9 mouse cellular contexts compared by ENCODE assay signal in genomic region chr5:134986298-134987268, GRCm38 (mm10). TPM values are rescaled to one million over a fixed set of nuclear protein-coding genes. Genes with fewer than 3 reads are reported as not detected.
A peak's percentile ranks its signal among the peaks of the same experiment; 100 is the strongest.
DNase-seq lines count a peak whose midpoint lies in the region; ATAC-seq and TF ChIP-seq lines count a peak whose summit lies in the region.
"Had no signal": no experiment of that assay in that cellular context is flagged by ENCODE, and none has a peak within 500 bp of the region (broad histone marks: within the 10 kb centered on the region; RNA-seq: fewer than 3 reads in every experiment).

No protein-coding gene starts in this region.

- H3K4me2 ChIP-seq in embryonic facial prominence, embryonic 14.5 days (ENCODE audit: low read depth, low read length): peak overlapping the region; percentile 50
- H3K4me2 ChIP-seq in midbrain, embryonic 15.5 days: peak overlapping the region; percentile 40

- H3K4me1 ChIP-seq in kidney, adult 2 months (ENCODE audit: control insufficient read depth, insufficient read depth, low read length): peaks cover 6% of the 10 kb centered on the region; the same call in 1 of the 2 replicates
- H3K4me1 ChIP-seq in embryonic facial prominence, embryonic 14.5 days (ENCODE audit: control insufficient read depth, insufficient read depth, low read length): 0 out of 2 replicates have a peak, but pooled peaks cover 2% of the 10 kb centered on the region
- peaks cover 17% of the 10 kb centered on the region for H3K4me1 ChIP-seq in limb, embryonic 10.5 days
- peaks cover 17% of the 10 kb centered on the region for H3K4me1 ChIP-seq in midbrain, embryonic 15.5 days

- no peaks in the 10 kb centered on the region for H3K36me3 ChIP-seq in kidney, adult 2 months (ENCODE audit: control insufficient read depth, insufficient read depth, low read length)
- H3K36me3 ChIP-seq in embryonic facial prominence, embryonic 14.5 days (ENCODE audit: control insufficient read depth, insufficient read depth, low read length): no peaks in the 10 kb centered on the region
- H3K36me3 ChIP-seq in limb, embryonic 10.5 days: no peaks in the 10 kb centered on the region
- H3K36me3 ChIP-seq in midbrain, embryonic 15.5 days (replicated peaks): no peaks in the 10 kb centered on the region

- H3K9ac ChIP-seq in embryonic facial prominence, embryonic 14.5 days (ENCODE audit: low read depth, low read length): peak overlapping the region; percentile 54
- peak overlapping the region; percentile 0; the same call in 1 of the 2 replicates for H3K9ac ChIP-seq in midbrain, embryonic 15.5 days

- peak; percentile 29 for DNase-seq in kidney, adult 2 months
- no peak for DNase-seq in kidney, postnatal 25 days
- no peak for DNase-seq in embryonic facial prominence, embryonic 14.5 days (ENCODE audit: low spot score)
- DNase-seq in limb, embryonic 10.5 days (ENCODE audit: low spot score): peak; percentile 42
- DNase-seq in adrenal gland, adult 18-20 months (ENCODE audit: low spot score in 2 of 2): no peak
- no peak for DNase-seq in spleen, adult 18-20 months

- no peak for ATAC-seq in embryonic facial prominence, embryonic 14.5 days (ENCODE audit: low read depth)
- 0 out of 2 replicates have a peak, but pooled peaks have one; percentile 27 for ATAC-seq in midbrain, embryonic 15.5 days (replicated peaks)
- ATAC-seq in erythroid progenitor cell, adult 5-6 weeks (replicated peaks; ENCODE audit: low FRiP score, poor library complexity, severe bottlenecking): no peak
- ATAC-seq: Patski had no signal

- WGBS in kidney, adult 2 months: 4% methylated on average over 79 of the region's 79 CpGs
- WGBS in embryonic facial prominence, embryonic 14.5 days: 2% methylated on average over 46 of the region's 79 CpGs
- WGBS in limb, embryonic 10.5 days: 6% methylated on average over 79 of the region's 79 CpGs
- WGBS in midbrain, embryonic 15.5 days: 4% methylated on average over 79 of the region's 79 CpGs

- H3K27ac ChIP-seq in kidney, adult 2 months (ENCODE audit: insufficient read depth, low read depth, low read length): peak overlapping the region; percentile 51
- H3K27ac ChIP-seq in embryonic facial prominence, embryonic 14.5 days (replicated peaks; ENCODE audit: low read depth, low read length): peak overlapping the region; percentile 75
- H3K27ac ChIP-seq in limb, embryonic 10.5 days: no peak overlapping the region
- H3K27ac ChIP-seq in midbrain, embryonic 15.5 days: no peak overlapping the region

- no peak for TF ChIP-seq POLR2A in kidney, adult 2 months (IDR thresholded peaks at IDR 0.05; ENCODE audit: low read depth, low read length)

- no peaks in the 10 kb centered on the region for H3K9me3 ChIP-seq in embryonic facial prominence, embryonic 14.5 days (ENCODE audit: control insufficient read depth, low read length)
- no peaks in the 10 kb centered on the region for H3K9me3 ChIP-seq in limb, embryonic 10.5 days (replicated peaks)
- no peaks in the 10 kb centered on the region for H3K9me3 ChIP-seq in midbrain, embryonic 15.5 days

- H3K4me3 ChIP-seq in kidney, adult 2 months (ENCODE audit: insufficient read depth, low read depth, low read length): peak overlapping the region; percentile 52
- H3K4me3 ChIP-seq in embryonic facial prominence, embryonic 14.5 days (ENCODE audit: low read depth, low read length): peak overlapping the region; percentile 36
- peak overlapping the region; percentile 32 for H3K4me3 ChIP-seq in limb, embryonic 10.5 days
- H3K4me3 ChIP-seq in midbrain, embryonic 15.5 days: peak overlapping the region; percentile 25

- no peak for TF ChIP-seq CTCF in kidney, adult 2 months (conservative IDR thresholded peaks at IDR 0.05; ENCODE audit: insufficient read depth, insufficient read length, low read depth, low read length)

- H3K27me3 ChIP-seq in kidney, adult 2 months (replicated peaks; ENCODE audit: control insufficient read depth, insufficient read depth, low read length): no peaks in the 10 kb centered on the region
- H3K27me3 ChIP-seq in embryonic facial prominence, embryonic 14.5 days (replicated peaks; ENCODE audit: control insufficient read depth, insufficient read depth, low read length): peaks cover 55% of the 10 kb centered on the region
- H3K27me3 ChIP-seq in limb, embryonic 10.5 days (ENCODE audit: low read depth, poor library complexity, severe bottlenecking): peaks cover 80% of the 10 kb centered on the region
- peaks cover 43% of the 10 kb centered on the region for H3K27me3 ChIP-seq in midbrain, embryonic 15.5 days (replicated peaks)

RNA-seq across cellular contexts. Expression of gene Cldn3, which starts 0.6 kb away (rescaled TPM):
- 26.7 and 36.7 TPM in 2 replicates for polyA plus RNA-seq in kidney, adult 2 months (2012; rRNA removed)
- polyA plus RNA-seq in embryonic facial prominence, embryonic 14.5 days (2014; fragmentation: Nextera tagmentation; extraction: Ambion mirVana): 23.2 and 27.8 TPM in 2 replicates
- polyA plus RNA-seq in limb, embryonic 10.5 days (2016; fragmentation: Nextera tagmentation; extraction: Ambion mirVana): 8.3 and 10.3 TPM in 2 replicates
- polyA plus RNA-seq in midbrain, embryonic 15.5 days (2015; fragmentation: Nextera tagmentation; extraction: Ambion mirVana): 2.1 and 3.0 TPM in 2 replicates
- under 1 TPM; 0.50 to 0.54 TPM for total RNA-seq in adrenal gland, adult 18-20 months (2021)
- not detected in 2 replicates for total RNA-seq in erythroid progenitor cell, adult 5-6 weeks (2015; ENCODE audit: low replicate concordance)
- total RNA-seq in erythroid progenitor cell, adult 5-6 weeks (2017; ENCODE audit: low replicate concordance): not detected in 2 replicates
- polyA plus RNA-seq: Patski had no signal

RNA-seq across cellular contexts. Expression of gene Abhd11, which starts 22.4 kb away (rescaled TPM):
- 111 and 121 TPM in 2 replicates for polyA plus RNA-seq in kidney, adult 2 months (2012; rRNA removed)
- 61.3 and 70.3 TPM in 2 replicates for polyA plus RNA-seq in embryonic facial prominence, embryonic 14.5 days (2014; fragmentation: Nextera tagmentation; extraction: Ambion mirVana)
- 23.5 and 30.1 TPM in 2 replicates for polyA plus RNA-seq in limb, embryonic 10.5 days (2016; fragmentation: Nextera tagmentation; extraction: Ambion mirVana)
- polyA plus RNA-seq in midbrain, embryonic 15.5 days (2015; fragmentation: Nextera tagmentation; extraction: Ambion mirVana): 68.4 and 70.1 TPM in 2 replicates
- total RNA-seq in adrenal gland, adult 18-20 months (2021): 10 to 100 TPM; 52.3 to 59.7 TPM
- 15.9 and 29.8 TPM in 2 replicates for total RNA-seq in erythroid progenitor cell, adult 5-6 weeks (2015; ENCODE audit: low replicate concordance)
- 3.9 and 4.3 TPM in 2 replicates for total RNA-seq in erythroid progenitor cell, adult 5-6 weeks (2017; ENCODE audit: low replicate concordance)

RNA-seq across cellular contexts. Expression of gene Stx1a, which starts 36.7 kb away (rescaled TPM):
- 3.9 and 4.1 TPM in 2 replicates for polyA plus RNA-seq in kidney, adult 2 months (2012; rRNA removed)
- polyA plus RNA-seq in embryonic facial prominence, embryonic 14.5 days (2014; fragmentation: Nextera tagmentation; extraction: Ambion mirVana): 19.6 and 20.8 TPM in 2 replicates
- 7.5 and 8.1 TPM in 2 replicates for polyA plus RNA-seq in limb, embryonic 10.5 days (2016; fragmentation: Nextera tagmentation; extraction: Ambion mirVana)
- polyA plus RNA-seq in midbrain, embryonic 15.5 days (2015; fragmentation: Nextera tagmentation; extraction: Ambion mirVana): 156 and 157 TPM in 2 replicates
- total RNA-seq in adrenal gland, adult 18-20 months (2021): 1 to 10 TPM; 6.0 to 7.2 TPM
- not detected in 2 replicates for total RNA-seq in erythroid progenitor cell, adult 5-6 weeks (2015; ENCODE audit: low replicate concordance)
- not detected in 2 replicates for total RNA-seq in erythroid progenitor cell, adult 5-6 weeks (2017; ENCODE audit: low replicate concordance)

RNA-seq across cellular contexts. Expression of gene Cldn4, which starts 39.8 kb away (rescaled TPM):
- 37.5 and 44.1 TPM in 2 replicates for polyA plus RNA-seq in kidney, adult 2 months (2012; rRNA removed)
- polyA plus RNA-seq in embryonic facial prominence, embryonic 14.5 days (2014; fragmentation: Nextera tagmentation; extraction: Ambion mirVana): 27.0 and 30.6 TPM in 2 replicates
- 9.8 and 10.0 TPM in 2 replicates for polyA plus RNA-seq in limb, embryonic 10.5 days (2016; fragmentation: Nextera tagmentation; extraction: Ambion mirVana)
- not detected in 2 replicates for polyA plus RNA-seq in midbrain, embryonic 15.5 days (2015; fragmentation: Nextera tagmentation; extraction: Ambion mirVana)
- total RNA-seq in adrenal gland, adult 18-20 months (2021): not detected
- total RNA-seq in erythroid progenitor cell, adult 5-6 weeks (2015; ENCODE audit: low replicate concordance): 0.84 TPM in 1 of 2 replicates, not detected in the other
- not detected in 2 replicates for total RNA-seq in erythroid progenitor cell, adult 5-6 weeks (2017; ENCODE audit: low replicate concordance)

RNA-seq across cellular contexts. Expression of gene Mettl27, which starts 54.4 kb away (rescaled TPM):
- 33.7 and 38.0 TPM in 2 replicates for polyA plus RNA-seq in kidney, adult 2 months (2012; rRNA removed)
- polyA plus RNA-seq in embryonic facial prominence, embryonic 14.5 days (2014; fragmentation: Nextera tagmentation; extraction: Ambion mirVana): 10.6 and 18.2 TPM in 2 replicates
- 11.0 and 16.5 TPM in 2 replicates for polyA plus RNA-seq in limb, embryonic 10.5 days (2016; fragmentation: Nextera tagmentation; extraction: Ambion mirVana)
- polyA plus RNA-seq in midbrain, embryonic 15.5 days (2015; fragmentation: Nextera tagmentation; extraction: Ambion mirVana): 7.2 and 8.4 TPM in 2 replicates
- 10 to 100 TPM; 23.1 to 23.6 TPM for total RNA-seq in adrenal gland, adult 18-20 months (2021)
- total RNA-seq in erythroid progenitor cell, adult 5-6 weeks (2015; ENCODE audit: low replicate concordance): 41.1 and 65.6 TPM in 2 replicates
- 28.3 and 42.1 TPM in 2 replicates for total RNA-seq in erythroid progenitor cell, adult 5-6 weeks (2017; ENCODE audit: low replicate concordance)

Comparison
In these comparisons a context has a peak if more than half of its experiments do, and no peak if none do; other contexts are left out.
1. DNase-seq: peak in kidney, adult 2 months (single experiment) and limb, embryonic 10.5 days (single experiment); none in kidney, postnatal 25 days (0 of 2), embryonic facial prominence, embryonic 14.5 days (single experiment), adrenal gland, adult 18-20 months (0 of 2) and spleen, adult 18-20 months (0 of 2).
2. H3K27ac ChIP-seq: peak in kidney, adult 2 months (single experiment) and embryonic facial prominence, embryonic 14.5 days (single experiment); none in limb, embryonic 10.5 days (single experiment) and midbrain, embryonic 15.5 days (single experiment).
3. Peak in every context shown above with its lines, with median percentiles within 50 percentile points of each other: H3K4me3 ChIP-seq.